Mouse (Mus musculus): ENCODE measurements around the gene Coro6. TPM values are rescaled to one million over a fixed set of nuclear protein-coding genes. Genes with fewer than 3 reads are reported as not detected.
A peak's percentile ranks its signal among the peaks of the same experiment; 100 is the strongest.

Coro6 gene
- polyA plus RNA-seq, 1 experiment from 2014 or later, result 0.48 TPM

- Histone ChIP-seq H3K9me3 (replicated peaks) (no peaks in the 10 kb centered on the region), H3K27ac (peak within 1 kb of the TSS; percentile 68; the same call in 1 of the 2 replicates), H3K27me3 (no peaks in the 10 kb centered on the region), H3K9ac (peak within 1 kb of the TSS; percentile 89), H3K4me2 (peak within 1 kb of the TSS; percentile 99), H3K4me1 (peaks cover 82% of the 10 kb centered on the region), H3K36me3 (no peaks in the 10 kb centered on the region), H3K4me3 (replicated peaks) (peak within 1 kb of the TSS; percentile 98)
- WGBS, result under 1% methylated on average over 66 of the region's 87 CpGs
- peak; percentile 47 for ATAC-seq (replicated peaks; ENCODE audit: low FRiP score)
Measured at GRCm38 (mm10) chr11:77489591-77490235, 27.5 kb downstream of the Coro6 start, which contains the start of gene Ankrd13b. Ankrd13b (minus strand) TSS chr11:77489678.

- ATAC-seq (replicated peaks; ENCODE audit: low FRiP score), result no peak
- 64% methylated on average over 6 of the region's 6 CpGs for WGBS
- H3K36me3 ChIP-seq, result no peaks in the 10 kb centered on the region
- peak overlapping the region; percentile 99 for H3K4me2 ChIP-seq
- peak overlapping the region; percentile 94; the same call in 1 of the 2 replicates for H3K27ac ChIP-seq
- H3K27me3 ChIP-seq, result no peaks in the 10 kb centered on the region
- H3K9ac ChIP-seq, result no peak overlapping the region
- H3K4me1 ChIP-seq, result peaks cover 83% of the 10 kb centered on the region
- H3K9me3 ChIP-seq (replicated peaks), result no peaks in the 10 kb centered on the region
- peak overlapping the region; percentile 98 for H3K4me3 ChIP-seq (replicated peaks)
Measured at GRCm38 (mm10) chr11:77490451-77490850, 28.2 kb downstream of the Coro6 start.

GRCm38 (mm10) chr11:77491123-77491501 lies 28.9 kb downstream of the Coro6 start:
- under 1% methylated on average over 13 of the region's 13 CpGs for WGBS
- Histone ChIP-seq H3K9me3 (replicated peaks) (no peaks in the 10 kb centered on the region), H3K27me3 (no peaks in the 10 kb centered on the region), H3K4me1 (peaks cover 83% of the 10 kb centered on the region), H3K36me3 (0 out of 2 replicates have a peak, but pooled peaks cover 3% of the 10 kb centered on the region), H3K4me3 (replicated peaks) (peak overlapping the region; percentile 98), H3K9ac (peak overlapping the region; percentile 96), H3K27ac (peak overlapping the region; percentile 94), H3K4me2 (peak overlapping the region; percentile 99)
- ATAC-seq (replicated peaks; ENCODE audit: low FRiP score), result peak; percentile 65

GRCm38 (mm10) chr11:77491502-77492291 lies 29.5 kb downstream of the Coro6 start:
- peak overlapping the region; percentile 94 for H3K27ac ChIP-seq
- 0 out of 2 replicates have a peak, but pooled peaks cover 3% of the 10 kb centered on the region for H3K36me3 ChIP-seq
- no peaks in the 10 kb centered on the region for H3K9me3 ChIP-seq (replicated peaks)
- H3K4me3 ChIP-seq (replicated peaks), result peak overlapping the region; percentile 98
- peaks cover 83% of the 10 kb centered on the region for H3K4me1 ChIP-seq
- ATAC-seq (replicated peaks; ENCODE audit: low FRiP score), result peak; percentile 69
- WGBS, result under 1% methylated on average over 23 of the region's 23 CpGs
- no peaks in the 10 kb centered on the region for H3K27me3 ChIP-seq
- H3K9ac ChIP-seq, result peak overlapping the region; percentile 96
- peak overlapping the region; percentile 99 for H3K4me2 ChIP-seq

GRCm38 (mm10) chr11:77492311-77492871 lies 30.2 kb downstream of the Coro6 start:
- under 1% methylated on average over 18 of the region's 18 CpGs for WGBS
- H3K9ac ChIP-seq, result peak overlapping the region; percentile 96
- no peaks in the 10 kb centered on the region for H3K27me3 ChIP-seq
- 0 out of 2 replicates have a peak, but pooled peaks cover 3% of the 10 kb centered on the region for H3K36me3 ChIP-seq
- H3K4me2 ChIP-seq, result peak overlapping the region; percentile 99
- no peaks in the 10 kb centered on the region for H3K9me3 ChIP-seq (replicated peaks)
- H3K27ac ChIP-seq, result peak overlapping the region; percentile 94
- ATAC-seq (replicated peaks; ENCODE audit: low FRiP score), result no peak
- peak overlapping the region; percentile 98 for H3K4me3 ChIP-seq (replicated peaks)
- H3K4me1 ChIP-seq, result peaks cover 83% of the 10 kb centered on the region

GRCm38 (mm10) chr11:77492911-77493332 lies 30.7 kb downstream of the Coro6 start:
- peak overlapping the region; percentile 96 for H3K9ac ChIP-seq
- WGBS, result 0% methylated on average over 28 of the region's 32 CpGs
- no peaks in the 10 kb centered on the region for H3K9me3 ChIP-seq (replicated peaks)
- ATAC-seq (replicated peaks; ENCODE audit: low FRiP score), result peak; percentile 69
- H3K36me3 ChIP-seq, result 0 out of 2 replicates have a peak, but pooled peaks cover 3% of the 10 kb centered on the region
- no peaks in the 10 kb centered on the region for H3K27me3 ChIP-seq
- H3K27ac ChIP-seq, result peak overlapping the region; percentile 94
- peak overlapping the region; percentile 99 for H3K4me2 ChIP-seq
- H3K4me1 ChIP-seq, result peaks cover 83% of the 10 kb centered on the region
- H3K4me3 ChIP-seq (replicated peaks), result peak overlapping the region; percentile 98

- ATAC-seq (replicated peaks; ENCODE audit: low FRiP score), result peak; percentile 1
- peaks cover 83% of the 10 kb centered on the region for H3K4me1 ChIP-seq
- H3K9me3 ChIP-seq (replicated peaks), result no peaks in the 10 kb centered on the region
- peak within 1 kb of the TSS; percentile 94 for H3K27ac ChIP-seq
- 0 out of 2 replicates have a peak, but pooled peaks cover 3% of the 10 kb centered on the region for H3K36me3 ChIP-seq
- peak within 1 kb of the TSS; percentile 98 for H3K4me3 ChIP-seq (replicated peaks)
- 2% methylated on average over 41 of the region's 74 CpGs for WGBS
- peak within 1 kb of the TSS; percentile 99 for H3K4me2 ChIP-seq
- no peaks in the 10 kb centered on the region for H3K27me3 ChIP-seq
- H3K9ac ChIP-seq, result peak within 1 kb of the TSS; percentile 96
Measured at GRCm38 (mm10) chr11:77493512-77494343, 31.5 kb downstream of the Coro6 start, which contains the start of gene Git1. Git1 (plus strand) TSS chr11:77493562.

- no peaks in the 10 kb centered on the region for H3K9me3 ChIP-seq (replicated peaks)
- H3K27ac ChIP-seq, result peak overlapping the region; percentile 93
- WGBS, result 22% methylated on average over 4 of the region's 4 CpGs
- no peaks in the 10 kb centered on the region for H3K27me3 ChIP-seq
- H3K4me2 ChIP-seq, result peak overlapping the region; percentile 85
- peaks cover 80% of the 10 kb centered on the region for H3K4me1 ChIP-seq
- peak overlapping the region; percentile 98 for H3K4me3 ChIP-seq (replicated peaks)
- no peak for ATAC-seq (replicated peaks; ENCODE audit: low FRiP score)
- peaks cover 5% of the 10 kb centered on the region for H3K36me3 ChIP-seq
- peak overlapping the region; percentile 96 for H3K9ac ChIP-seq
Measured at GRCm38 (mm10) chr11:77494344-77494676, 32.1 kb downstream of the Coro6 start.

GRCm38 (mm10) chr11:77494782-77495181 lies 32.6 kb downstream of the Coro6 start:
- WGBS, result 54% methylated on average over 6 of the region's 6 CpGs
- Histone ChIP-seq H3K27me3 (no peaks in the 10 kb centered on the region), H3K27ac (peak overlapping the region; percentile 93), H3K36me3 (peaks cover 9% of the 10 kb centered on the region), H3K4me3 (replicated peaks) (peak overlapping the region; percentile 98), H3K4me1 (peaks cover 80% of the 10 kb centered on the region), H3K9ac (peak overlapping the region; percentile 96), H3K9me3 (replicated peaks) (no peaks in the 10 kb centered on the region), H3K4me2 (peak overlapping the region; percentile 85)
- no peak for ATAC-seq (replicated peaks; ENCODE audit: low FRiP score)

GRCm38 (mm10) chr11:77495507-77495906 lies 33.3 kb downstream of the Coro6 start:
- no peaks in the 10 kb centered on the region for H3K9me3 ChIP-seq (replicated peaks)
- H3K27me3 ChIP-seq, result no peaks in the 10 kb centered on the region
- H3K4me2 ChIP-seq, result no peak overlapping the region
- H3K27ac ChIP-seq, result 0 out of 2 replicates have a peak overlapping the region, but pooled peaks have one; percentile 24
- H3K4me3 ChIP-seq (replicated peaks), result no peak overlapping the region
- no peak overlapping the region for H3K9ac ChIP-seq
- H3K36me3 ChIP-seq, result peaks cover 17% of the 10 kb centered on the region
- H3K4me1 ChIP-seq, result peaks cover 77% of the 10 kb centered on the region
- ATAC-seq (replicated peaks; ENCODE audit: low FRiP score), result no peak

- no peak for ATAC-seq (replicated peaks; ENCODE audit: low FRiP score)
- Histone ChIP-seq H3K4me1 (peaks cover 69% of the 10 kb centered on the region), H3K9me3 (replicated peaks) (no peaks in the 10 kb centered on the region), H3K36me3 (peaks cover 34% of the 10 kb centered on the region), H3K4me2 (peak overlapping the region; percentile 5; the same call in 1 of the 2 replicates), H3K27me3 (no peaks in the 10 kb centered on the region), H3K4me3 (replicated peaks) (no peak overlapping the region), H3K27ac (peak overlapping the region; percentile 86), H3K9ac (no peak overlapping the region)
- WGBS, result 21% methylated on average over 6 of the region's 6 CpGs
Measured at GRCm38 (mm10) chr11:77497341-77497756, 35.1 kb downstream of the Coro6 start.
